Mouse (Mus musculus) cerebral cortex, adult 2 months (tissue): ENCODE results near the gene Tmem132c.

Experiments used
- WGBS: fragments of 180-500 bp; shearing (Covaris S2); methylation state at CpG from one replicate; pipeline ENCODE4 v1.1.7; 2018; 5-methylcytosine and 5-hydroxymethylcytosine counted together

Tmem132c gene

GRCm38 (mm10) chr5:127282539-127283123 is 41.0 kb downstream of the Tmem132c start:
- WGBS = 32% methylated on average over 6 of the region's 6 CpGs

DNA sequence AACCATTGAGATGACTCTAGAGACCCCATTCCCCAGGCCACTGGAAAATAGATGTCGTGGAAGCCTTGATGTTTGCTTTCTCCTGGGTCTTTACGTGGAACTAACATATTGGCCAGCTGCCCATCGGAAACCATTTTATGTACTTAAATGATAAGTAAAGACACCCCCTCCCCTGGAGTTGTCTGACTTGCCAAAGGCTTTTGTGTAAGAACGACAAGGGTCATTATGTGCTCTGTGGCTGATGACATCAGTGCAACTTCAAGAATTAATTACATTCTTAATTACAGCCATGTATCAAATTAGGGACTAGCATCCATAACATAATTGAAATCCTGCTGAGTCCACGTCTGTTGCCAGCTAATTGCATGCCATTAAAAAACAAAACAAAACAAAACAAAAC is 45.3 kb downstream of the Tmem132c start:
- 52% methylated on average over 5 of the region's 5 CpGs for WGBS

DNA sequence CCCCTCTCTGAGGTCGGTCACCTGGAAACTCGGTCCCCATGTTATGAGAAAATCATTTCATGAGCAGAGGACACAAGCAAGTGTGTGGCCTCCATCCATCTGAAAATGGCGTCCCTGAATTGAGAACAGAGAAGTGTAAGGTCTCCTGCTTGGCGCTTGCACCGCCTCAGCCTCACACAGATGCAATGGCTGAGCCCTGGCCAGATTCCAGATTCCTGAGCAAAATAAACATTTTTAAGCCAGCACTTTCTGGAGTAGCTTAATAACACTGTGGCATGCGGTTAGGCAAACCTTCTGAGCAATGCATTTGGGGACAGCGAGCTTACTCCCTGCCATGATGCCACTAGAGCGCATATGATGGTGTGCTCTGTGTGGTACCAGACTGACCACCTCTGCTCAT is 48.1 kb downstream of the Tmem132c start:
- 96% methylated on average over 8 of the region's 8 CpGs for WGBS

GRCm38 (mm10) chr5:127290461-127291250 is 49.0 kb downstream of the Tmem132c start:
- WGBS = 54% methylated on average over 17 of the region's 17 CpGs

DNA sequence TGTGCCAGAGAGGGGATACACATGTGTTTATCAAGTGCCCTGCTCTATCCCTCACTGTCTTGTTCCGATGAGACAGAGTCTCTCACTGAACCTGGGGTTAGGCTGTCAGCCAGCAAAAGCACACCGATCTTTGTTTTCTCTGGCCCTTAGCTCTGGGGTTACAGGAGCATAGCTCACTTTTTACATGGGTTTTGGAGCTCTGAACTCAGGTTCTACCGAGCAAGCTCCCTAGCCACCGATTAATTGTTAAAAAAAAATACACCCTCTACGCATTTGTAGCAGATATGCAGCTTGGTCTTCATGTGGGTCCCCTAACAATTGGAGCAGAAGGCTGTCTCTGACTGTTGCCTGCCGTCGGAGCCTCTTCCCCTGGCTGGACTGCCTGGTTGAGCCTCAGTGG is 50.0 kb downstream of the Tmem132c start:
- WGBS = 87% methylated on average over 7 of the region's 7 CpGs

DNA sequence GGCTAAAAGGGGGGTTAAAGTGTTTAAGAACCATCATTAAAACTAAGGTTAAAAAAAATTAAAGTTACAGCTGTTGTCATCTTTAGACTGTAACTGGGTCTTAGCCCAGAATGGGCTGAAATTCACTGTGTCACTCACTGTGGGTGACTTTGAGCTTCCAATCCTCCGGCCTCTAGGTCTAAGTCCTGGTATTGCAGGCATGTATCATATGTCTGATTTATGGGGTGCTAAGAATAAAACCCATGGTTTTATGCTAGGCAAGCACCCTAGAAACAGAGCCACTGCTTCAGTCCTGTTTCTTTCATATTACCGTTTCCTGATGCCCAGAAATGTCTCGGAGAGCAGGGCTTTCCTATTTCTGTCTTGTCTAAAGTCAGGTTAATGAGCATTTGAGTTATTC is 52.1 kb downstream of the Tmem132c start:
- WGBS = 88% methylated on average over 3 of the region's 3 CpGs

DNA sequence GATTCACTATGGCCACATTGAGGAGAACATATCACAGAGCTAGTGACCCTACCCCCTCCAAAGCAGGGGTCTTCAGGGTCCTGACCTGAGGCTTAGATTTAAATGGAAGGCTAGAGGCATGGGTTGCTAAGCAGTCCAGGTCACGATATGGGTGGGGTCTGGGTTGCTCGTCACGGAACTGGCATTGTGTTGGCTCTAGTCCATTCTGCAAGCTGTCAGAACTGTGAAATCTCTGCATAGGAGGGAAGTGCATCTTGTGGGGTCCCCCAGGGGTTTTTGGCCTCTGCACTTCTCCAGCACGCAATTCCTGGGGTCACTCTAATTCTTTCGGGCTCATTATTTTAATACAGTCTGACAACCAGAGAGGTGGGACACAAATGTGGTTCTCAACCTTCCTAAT is 55.9 kb downstream of the Tmem132c start:
- 77% methylated on average over 5 of the region's 5 CpGs for WGBS

GRCm38 (mm10) chr5:127298060-127298459 is 56.5 kb downstream of the Tmem132c start:
- WGBS = 80% methylated on average over 2 of the region's 2 CpGs

DNA sequence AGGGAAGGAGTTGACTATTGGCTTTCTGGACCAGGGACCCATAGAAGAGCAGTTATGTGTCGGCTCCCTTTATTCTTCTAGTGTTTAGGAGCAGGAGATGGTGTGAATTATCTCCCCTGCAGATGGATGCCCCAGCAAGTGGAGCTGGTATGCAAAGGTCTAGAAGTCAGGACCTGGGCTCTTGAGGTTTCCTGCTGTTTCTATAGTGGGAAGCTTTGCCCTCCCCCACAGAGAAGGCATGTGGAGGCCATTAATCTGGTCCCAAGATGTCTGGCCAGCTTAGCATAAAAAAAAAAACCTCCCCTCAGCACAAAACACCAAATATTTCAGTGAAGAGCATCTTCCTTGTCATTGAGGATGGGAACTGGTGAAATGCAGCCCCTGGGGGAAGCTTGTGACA is 57.4 kb downstream of the Tmem132c start:
- 76% methylated on average over 1 of the region's 1 CpGs for WGBS

DNA sequence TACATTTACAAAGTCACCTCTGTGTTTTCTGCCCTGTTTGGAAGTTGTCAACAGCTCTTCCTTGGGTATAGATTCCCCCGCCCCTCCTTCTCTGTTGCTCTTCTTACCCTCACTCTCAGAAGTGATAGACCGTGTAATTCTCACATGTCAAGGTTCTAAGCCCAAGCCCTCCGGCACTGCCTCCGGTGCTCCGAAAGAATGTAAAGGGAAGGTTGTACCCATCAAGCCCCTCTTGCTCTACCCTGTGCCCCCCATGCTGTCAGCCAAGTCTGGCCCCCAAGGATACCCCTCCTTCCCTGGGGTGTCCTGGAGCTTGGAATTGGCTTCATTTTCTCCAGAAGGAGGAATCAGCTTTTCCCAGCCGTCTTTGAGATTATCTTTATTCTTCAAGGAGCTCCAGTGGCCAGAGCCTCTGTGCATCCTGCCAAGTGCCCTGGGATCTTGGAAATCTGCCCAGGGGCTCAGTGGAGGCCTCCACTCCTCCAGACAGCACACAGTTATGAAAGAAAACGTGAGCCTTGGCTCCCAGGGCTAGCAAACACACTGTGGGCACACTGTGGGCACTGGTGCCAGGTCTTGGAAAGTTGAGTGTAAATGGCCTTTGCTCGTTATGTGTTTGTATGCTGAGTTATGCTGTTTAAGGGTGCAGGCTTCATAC is 59.1 kb downstream of the Tmem132c start:
- WGBS = 56% methylated on average over 8 of the region's 8 CpGs

GRCm38 (mm10) chr5:127305312-127305711 is 63.7 kb downstream of the Tmem132c start:
- 72% methylated on average over 5 of the region's 5 CpGs for WGBS

DNA sequence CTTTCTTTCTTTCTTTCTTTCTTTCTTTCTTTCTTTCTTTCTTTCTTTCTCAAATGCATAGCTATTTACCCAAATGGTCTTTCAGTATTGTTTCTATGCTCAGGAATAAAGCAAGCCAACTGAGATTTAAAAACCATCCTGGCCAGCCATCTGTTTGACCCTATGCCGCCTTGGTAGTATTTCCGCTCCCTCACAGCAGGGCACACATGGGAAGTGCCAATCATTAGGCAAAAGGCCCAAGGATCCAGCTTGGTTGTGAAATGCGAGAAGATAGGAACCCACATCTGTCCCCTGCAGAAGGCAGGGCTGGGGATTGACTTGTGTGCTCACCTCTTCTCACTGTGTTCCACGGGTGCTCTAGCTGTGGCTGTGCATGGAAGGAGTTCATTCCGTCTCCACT is 64.1 kb downstream of the Tmem132c start:
- 67% methylated on average over 5 of the region's 5 CpGs for WGBS

DNA sequence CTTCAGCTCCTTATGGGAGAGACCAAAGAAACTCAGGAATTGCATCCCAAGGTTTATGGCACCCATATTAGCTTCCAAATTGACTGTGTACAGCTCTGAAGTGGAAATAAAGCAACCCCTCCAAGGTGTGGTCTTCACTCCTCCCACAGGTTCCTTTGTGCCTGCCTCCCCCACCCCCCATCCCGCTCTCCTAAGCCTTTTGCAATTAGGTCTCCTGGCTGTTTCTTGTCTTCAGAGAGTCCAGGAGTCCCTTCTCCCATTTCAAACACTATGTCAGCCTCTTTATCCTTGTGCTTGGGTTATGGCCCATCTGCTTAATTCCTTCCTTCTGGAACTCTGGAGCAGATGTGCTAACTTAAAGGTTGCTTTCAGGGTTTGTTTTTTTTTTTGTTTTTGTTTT is 65.1 kb downstream of the Tmem132c start:
- 39% methylated on average over 1 of the region's 1 CpGs for WGBS

DNA sequence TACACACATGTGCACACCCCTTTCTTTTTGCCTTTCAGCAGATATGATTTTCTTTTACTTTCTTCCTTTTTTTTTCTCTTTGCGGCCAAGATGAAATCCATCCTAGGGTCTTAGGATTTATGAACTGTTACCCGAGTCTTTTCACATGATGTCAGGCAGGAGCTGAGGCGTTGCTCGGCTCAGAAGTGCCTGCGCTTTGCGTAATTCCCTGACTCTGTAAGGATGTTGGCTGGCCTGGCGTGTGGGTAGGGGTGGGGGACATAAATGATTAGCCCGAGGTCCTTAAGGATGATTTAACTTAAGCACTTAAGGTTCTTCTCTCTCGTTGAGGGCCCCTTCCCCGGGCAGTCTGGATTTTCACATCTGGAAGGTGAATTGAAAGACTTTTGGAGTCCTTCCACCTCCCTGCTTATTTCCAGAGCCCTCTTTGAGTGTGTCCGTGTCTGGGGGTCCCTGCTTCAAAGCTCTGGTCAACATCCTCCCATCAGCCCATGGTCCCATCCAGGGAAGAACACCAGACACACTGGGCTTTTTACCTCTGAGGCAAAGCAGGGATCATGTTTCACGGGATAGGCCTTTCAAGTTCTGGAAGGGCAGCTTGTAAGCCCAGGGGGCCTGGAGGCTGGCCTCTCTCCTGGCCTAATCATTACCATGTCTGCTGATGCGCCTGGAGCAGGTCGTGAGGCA is 68.9 kb downstream of the Tmem132c start:
- 82% methylated on average over 14 of the region's 14 CpGs for WGBS

GRCm38 (mm10) chr5:127311005-127311331 is 69.4 kb downstream of the Tmem132c start:
- WGBS = 89% methylated on average over 2 of the region's 2 CpGs

DNA sequence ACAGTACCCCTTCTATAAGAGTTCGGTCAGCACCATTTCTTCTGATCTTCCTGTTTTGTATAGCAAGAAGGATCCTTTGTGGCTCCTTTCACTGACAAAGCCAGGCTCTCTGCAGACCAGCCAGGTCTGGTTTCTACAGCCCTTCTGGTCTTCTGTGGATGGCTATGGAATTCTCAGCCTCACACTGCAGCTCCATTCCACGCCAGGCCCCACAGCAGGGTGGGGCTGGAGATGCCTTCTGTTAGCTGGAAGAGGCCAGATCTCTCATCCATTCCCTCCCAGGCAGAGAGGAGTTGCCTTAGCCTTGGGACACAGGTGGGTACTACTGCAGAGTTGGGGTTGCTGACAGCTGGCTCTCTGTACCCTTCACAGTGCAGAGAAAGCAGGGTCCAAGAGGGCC is 72.0 kb downstream of the Tmem132c start:
- WGBS = 89% methylated on average over 2 of the region's 2 CpGs

- 65% methylated on average over 12 of the region's 12 CpGs for WGBS
These were observed 77.6 kb downstream of the Tmem132c start for GRCm38 (mm10) chr5:127319096-127319779.

DNA sequence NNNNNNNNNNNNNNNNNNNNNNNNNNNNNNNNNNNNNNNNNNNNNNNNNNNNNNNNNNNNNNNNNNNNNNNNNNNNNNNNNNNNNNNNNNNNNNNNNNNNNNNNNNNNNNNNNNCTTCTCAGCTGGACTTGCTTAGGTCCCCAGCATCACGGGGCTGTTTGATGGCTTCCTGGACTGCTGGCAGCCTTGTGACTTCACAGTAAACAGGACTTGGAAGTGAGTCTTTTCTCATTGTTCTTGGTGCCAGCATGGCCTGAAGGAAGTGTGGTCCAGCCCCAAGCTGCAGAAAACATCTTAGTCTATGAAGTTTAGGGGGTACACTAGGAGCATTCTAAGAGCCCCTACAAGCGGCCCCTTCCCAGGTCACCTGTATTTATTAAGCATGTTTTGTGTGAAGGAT is 83.0 kb downstream of the Tmem132c start:
- 66% methylated on average over 2 of the region's 2 CpGs for WGBS

- WGBS = 6% methylated on average over 15 of the region's 15 CpGs
These were observed 94.7 kb downstream of the Tmem132c start for GRCm38 (mm10) chr5:127336048-127336907.

- 60% methylated on average over 5 of the region's 5 CpGs for WGBS
These were observed 95.3 kb downstream of the Tmem132c start for GRCm38 (mm10) chr5:127336908-127337265.

GRCm38 (mm10) chr5:127339016-127339435 is 97.4 kb downstream of the Tmem132c start:
- 63% methylated on average over 5 of the region's 5 CpGs for WGBS
